Mouse (Mus musculus): ENCODE data around the gene Vangl2. TPM values are rescaled to one million over a fixed set of nuclear protein-coding genes. Genes with fewer than 3 reads are reported as not detected.

Vangl2 gene
- total RNA-seq, 1 experiment, result 25.3 TPM

- DNase-seq (ENCODE audit: low read depth, low spot score), result no peak
- no peak overlapping the region for H3K4me3 ChIP-seq (ENCODE audit: insufficient read depth in 1 of 2, low read depth in 1 of 2, low read length in 2 of 2, poor library complexity in 1 of 2, severe bottlenecking in 1 of 2)
- in situ Hi-C loops (cut with MboI; ENCODE audit: low sequenced_read_pairs in 2 of 2, unreplicated experiment in 2 of 2), result no loop called here
- H3K27ac ChIP-seq (ENCODE audit: insufficient read depth, low read depth, low read length, poor library complexity, severe bottlenecking), result no peak overlapping the region
- no peaks in the 10 kb centered on the region for H3K9me3 ChIP-seq (ENCODE audit: control insufficient read depth, insufficient read depth, low read depth, low read length)
- TF ChIP-seq ZC3H11A (IDR thresholded peaks at IDR 0.05; ENCODE audit: borderline replicate concordance, low read depth, low read length) (no peak), ZNF384 (IDR thresholded peaks at IDR 0.05; ENCODE audit: low read depth, low read length) (no peak)
- peaks cover 0 to 25% of the 10 kb centered on the region in 2 experiments; a peak in 2 of 4 replicates for H3K4me1 ChIP-seq (ENCODE audit: control insufficient read depth in 2 of 2, insufficient read depth in 2 of 2, low read length in 2 of 2, poor library complexity in 1 of 2)
- no peak overlapping the region for H3K9ac ChIP-seq (ENCODE audit: insufficient read depth, low read depth, low read length, poor library complexity, severe bottlenecking)
- H3K36me3 ChIP-seq (ENCODE audit: control insufficient read depth, insufficient read depth, low read length, poor library complexity, severe bottlenecking), result peaks cover 4% of the 10 kb centered on the region; the same call in 1 of the 2 replicates
These were observed 13.5 kb downstream of the Vangl2 start for GRCm38 (mm10) chr1:172014771-172015170.

- Histone ChIP-seq H3K9me3 (ENCODE audit: control insufficient read depth, insufficient read depth, low read depth, low read length) (no peaks in the 10 kb centered on the region), H3K9ac (ENCODE audit: insufficient read depth, low read depth, low read length, poor library complexity, severe bottlenecking) (no peak overlapping the region), H3K27ac (ENCODE audit: insufficient read depth, low read depth, low read length, poor library complexity, severe bottlenecking) (no peak overlapping the region), H3K4me1 (ENCODE audit: control insufficient read depth in 2 of 2, insufficient read depth in 2 of 2, low read length in 2 of 2, poor library complexity in 1 of 2) (peaks cover 0 to 14% of the 10 kb centered on the region in 2 experiments; a peak in 2 of 4 replicates), H3K4me3 (ENCODE audit: insufficient read depth in 1 of 2, low read depth in 1 of 2, low read length in 2 of 2, poor library complexity in 1 of 2, severe bottlenecking in 1 of 2) (no peak overlapping the region), H3K36me3 (ENCODE audit: control insufficient read depth, insufficient read depth, low read length, poor library complexity, severe bottlenecking) (peaks cover 7% of the 10 kb centered on the region; the same call in 1 of the 2 replicates)
- DNase-seq (ENCODE audit: low read depth, low spot score), result peak; percentile 65
- in situ Hi-C loops (cut with MboI; ENCODE audit: low sequenced_read_pairs in 2 of 2, unreplicated experiment in 2 of 2), result no loop called here
- TF ChIP-seq MAFK (IDR thresholded peaks at IDR 0.05; ENCODE audit: insufficient read depth, low read depth, low read length), result no peak
- TF ChIP-seq ZC3H11A (IDR thresholded peaks at IDR 0.05; ENCODE audit: borderline replicate concordance, low read depth, low read length), result no peak
- no peak for TF ChIP-seq HCFC1 (IDR thresholded peaks at IDR 0.05; ENCODE audit: borderline replicate concordance, insufficient read depth, low read length)
These were observed 16.2 kb downstream of the Vangl2 start for GRCm38 (mm10) chr1:172012030-172012429.

GRCm38 (mm10) chr1:172010042-172010824 is 18.0 kb downstream of the Vangl2 start:
- Histone ChIP-seq H3K4me3 (ENCODE audit: insufficient read depth in 1 of 2, low read depth in 1 of 2, low read length in 2 of 2, poor library complexity in 1 of 2, severe bottlenecking in 1 of 2) (peak overlapping the region in 1 of 2 experiments; percentile 24; a peak in 1 of 4 replicates), H3K4me1 (ENCODE audit: control insufficient read depth in 2 of 2, insufficient read depth in 2 of 2, low read length in 2 of 2, poor library complexity in 1 of 2) (peaks cover 0 to 14% of the 10 kb centered on the region in 2 experiments; a peak in 2 of 4 replicates), H3K36me3 (ENCODE audit: control insufficient read depth, insufficient read depth, low read length, poor library complexity, severe bottlenecking) (peaks cover 13% of the 10 kb centered on the region; the same call in 1 of the 2 replicates), H3K9me3 (ENCODE audit: control insufficient read depth, insufficient read depth, low read depth, low read length) (no peaks in the 10 kb centered on the region), H3K9ac (ENCODE audit: insufficient read depth, low read depth, low read length, poor library complexity, severe bottlenecking) (no peak overlapping the region), H3K27ac (ENCODE audit: insufficient read depth, low read depth, low read length, poor library complexity, severe bottlenecking) (no peak overlapping the region)
- TF ChIP-seq HCFC1 (IDR thresholded peaks at IDR 0.05; ENCODE audit: borderline replicate concordance, insufficient read depth, low read length), result no peak
- no peak for TF ChIP-seq ZNF384 (IDR thresholded peaks at IDR 0.05; ENCODE audit: low read depth, low read length)
- no peak for TF ChIP-seq CHD2 (IDR thresholded peaks at IDR 0.05; ENCODE audit: low read depth, low read length)
- TF ChIP-seq MAFK (IDR thresholded peaks at IDR 0.05; ENCODE audit: insufficient read depth, low read depth, low read length), result no peak
- TF ChIP-seq ZC3H11A (IDR thresholded peaks at IDR 0.05; ENCODE audit: borderline replicate concordance, low read depth, low read length), result no peak
- no peak for DNase-seq (ENCODE audit: low read depth, low spot score)
- in situ Hi-C loops (cut with MboI; ENCODE audit: low sequenced_read_pairs in 2 of 2, unreplicated experiment in 2 of 2), result no loop called here

- Histone ChIP-seq H3K9ac (ENCODE audit: insufficient read depth, low read depth, low read length, poor library complexity, severe bottlenecking) (peak overlapping the region; percentile 16; the same call in 1 of the 2 replicates), H3K36me3 (ENCODE audit: control insufficient read depth, insufficient read depth, low read length, poor library complexity, severe bottlenecking) (peaks cover 13% of the 10 kb centered on the region; the same call in 1 of the 2 replicates), H3K9me3 (ENCODE audit: control insufficient read depth, insufficient read depth, low read depth, low read length) (no peaks in the 10 kb centered on the region), H3K27ac (ENCODE audit: insufficient read depth, low read depth, low read length, poor library complexity, severe bottlenecking) (no peak overlapping the region), H3K4me3 (ENCODE audit: insufficient read depth in 1 of 2, low read depth in 1 of 2, low read length in 2 of 2, poor library complexity in 1 of 2, severe bottlenecking in 1 of 2) (peak overlapping the region; percentile 24 to 32; a peak in 2 of 4 replicates), H3K4me1 (ENCODE audit: control insufficient read depth in 2 of 2, insufficient read depth in 2 of 2, low read length in 2 of 2, poor library complexity in 1 of 2) (peaks cover 0 to 9% of the 10 kb centered on the region in 2 experiments; a peak in 2 of 4 replicates)
- in situ Hi-C loops (cut with MboI; ENCODE audit: low sequenced_read_pairs in 2 of 2, unreplicated experiment in 2 of 2), result no loop called here
- no peak for TF ChIP-seq HCFC1 (IDR thresholded peaks at IDR 0.05; ENCODE audit: borderline replicate concordance, insufficient read depth, low read length)
- TF ChIP-seq CHD2 (IDR thresholded peaks at IDR 0.05; ENCODE audit: low read depth, low read length), result no peak
- no peak for TF ChIP-seq ZNF384 (IDR thresholded peaks at IDR 0.05; ENCODE audit: low read depth, low read length)
- no peak for TF ChIP-seq MAFK (IDR thresholded peaks at IDR 0.05; ENCODE audit: insufficient read depth, low read depth, low read length)
- TF ChIP-seq ZC3H11A (IDR thresholded peaks at IDR 0.05; ENCODE audit: borderline replicate concordance, low read depth, low read length), result no peak
- no peak for DNase-seq (ENCODE audit: low read depth, low spot score)
These were observed 18.8 kb downstream of the Vangl2 start for GRCm38 (mm10) chr1:172009406-172009805.
